Mouse (Mus musculus): ENCODE results near the gene Nploc4. TPM values are rescaled to one million over a fixed set of nuclear protein-coding genes. Genes with fewer than 3 reads are reported as not detected.

Gene Nploc4
- 10 to 100 TPM; 46.4 to 49.1 TPM for total RNA-seq (2023)

DNA sequence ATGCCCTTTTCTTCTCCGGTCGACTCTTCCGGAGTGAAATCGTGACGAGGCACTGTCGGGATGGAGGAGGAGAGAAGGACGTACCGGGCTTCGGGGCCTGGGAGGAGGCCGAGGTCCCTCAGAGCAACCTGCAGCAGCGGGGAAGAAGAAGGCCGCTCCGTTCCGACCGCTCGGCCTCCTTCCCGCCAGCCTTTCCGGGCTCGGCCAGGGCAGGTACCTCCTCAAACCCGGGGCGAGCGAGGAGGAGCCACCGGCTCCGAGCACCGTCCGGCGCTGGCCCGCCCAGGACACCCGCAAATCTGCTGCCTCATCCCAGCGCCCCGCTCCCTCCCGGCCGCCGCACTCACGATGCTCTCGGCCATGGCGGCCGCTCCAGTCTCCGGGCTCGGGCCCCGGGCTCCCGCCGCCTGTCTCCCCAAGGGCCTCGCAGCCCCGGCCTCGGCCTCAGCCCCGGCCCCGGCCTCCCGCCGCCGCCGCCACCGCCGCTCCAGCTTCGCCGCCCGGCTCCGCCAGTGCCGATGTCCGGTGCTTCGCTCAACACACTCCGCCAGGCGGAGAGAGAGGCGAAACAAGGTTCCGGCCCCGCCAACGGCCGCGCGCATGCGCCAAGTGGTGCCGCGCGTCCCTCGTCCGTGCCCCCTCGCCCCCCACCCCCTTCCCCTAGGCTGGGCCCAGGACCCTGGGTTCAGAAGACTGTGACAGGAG, at the start of gene Nploc4:
Gene Nploc4 (minus strand): TSS at position 557 of the 705 bp plus-strand sequence.

DNA sequence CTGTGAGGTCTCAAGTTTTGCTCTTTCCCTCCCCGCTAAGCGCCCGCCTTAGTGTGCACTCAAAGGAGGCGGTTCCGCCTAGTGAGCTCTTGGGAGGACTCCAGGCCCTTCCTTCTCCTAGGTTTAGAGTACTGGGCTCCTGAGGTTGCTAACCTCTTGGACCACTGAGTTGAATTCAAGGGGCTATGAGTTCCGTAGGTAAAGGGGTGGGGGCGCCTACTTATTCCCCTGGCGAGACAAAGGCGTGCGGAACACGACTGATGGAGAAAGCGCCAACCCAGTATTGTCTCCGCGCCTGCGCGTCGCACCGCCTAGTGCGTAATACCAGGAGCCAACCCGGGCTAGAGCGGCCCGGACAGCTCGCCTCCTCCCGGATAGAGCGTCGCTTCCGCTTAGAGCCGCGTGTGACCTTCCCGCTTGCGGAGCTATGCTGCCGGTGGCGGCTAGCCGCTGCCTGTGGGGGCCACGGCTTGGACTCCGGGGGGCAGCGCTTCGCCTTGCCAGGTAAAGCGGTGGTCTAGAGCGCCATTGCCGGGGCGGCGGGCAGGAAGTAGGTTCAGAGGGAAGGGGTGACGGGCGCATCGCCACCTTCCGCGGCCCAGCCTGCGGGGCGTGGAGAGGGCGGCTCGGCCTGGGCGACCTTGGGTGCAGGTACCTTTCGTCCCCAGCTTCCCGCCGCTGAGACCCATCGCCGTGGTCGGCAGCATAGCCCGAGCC, 46.9 kb upstream of the Nploc4 start, which contains the start of gene Mrpl12:
Gene Mrpl12 (plus strand): TSS at position 349 of the 717 bp plus-strand sequence.

GRCm38 (mm10) chr11:120467051-120467735, 29.7 kb upstream of the Nploc4 start, which contains the start of gene Arl16:
Arl16 (minus strand) TSS chr11:120467607.

GRCm38 (mm10) chr11:120457772-120458751, 20.6 kb upstream of the Nploc4 start, which contains the start of the genes Oxld1 and Ccdc137:
Oxld1 (minus strand) TSS chr11:120458068.
Ccdc137 (plus strand) TSS chr11:120458115.

GRCm38 (mm10) chr11:120453306-120453705, 15.8 kb upstream of the Nploc4 start, which contains the start of gene Pde6g:
Pde6g (minus strand) TSS chr11:120453500.

DNA sequence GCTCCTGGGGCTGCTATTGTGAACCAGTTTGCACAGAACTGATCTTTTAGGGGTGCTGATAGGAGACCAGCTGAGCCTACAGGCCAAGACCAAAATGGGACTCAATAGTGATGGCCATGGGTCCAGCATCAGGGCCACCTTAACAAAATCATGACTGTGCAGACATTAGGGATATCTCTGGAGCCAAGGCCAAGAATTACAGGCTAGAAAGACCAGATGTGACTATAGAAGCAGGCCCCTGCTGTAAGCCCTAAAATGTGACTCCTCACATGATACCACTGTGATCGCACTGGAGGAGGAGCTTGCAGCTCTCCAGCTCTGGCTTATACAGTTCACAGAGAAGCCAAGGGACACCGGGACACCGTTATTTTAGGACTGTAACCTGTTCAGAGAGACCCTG, 4.8 kb upstream of the Nploc4 start, which contains the start of gene Tspan10:
Gene Tspan10 (plus strand): TSS at position 301 of the 400 bp plus-strand sequence.

GRCm38 (mm10) chr11:120378611-120379540, 58.6 kb downstream of the Nploc4 start, which contains the start of gene Faap100:
Faap100 (minus strand) TSS chr11:120378764.

DNA sequence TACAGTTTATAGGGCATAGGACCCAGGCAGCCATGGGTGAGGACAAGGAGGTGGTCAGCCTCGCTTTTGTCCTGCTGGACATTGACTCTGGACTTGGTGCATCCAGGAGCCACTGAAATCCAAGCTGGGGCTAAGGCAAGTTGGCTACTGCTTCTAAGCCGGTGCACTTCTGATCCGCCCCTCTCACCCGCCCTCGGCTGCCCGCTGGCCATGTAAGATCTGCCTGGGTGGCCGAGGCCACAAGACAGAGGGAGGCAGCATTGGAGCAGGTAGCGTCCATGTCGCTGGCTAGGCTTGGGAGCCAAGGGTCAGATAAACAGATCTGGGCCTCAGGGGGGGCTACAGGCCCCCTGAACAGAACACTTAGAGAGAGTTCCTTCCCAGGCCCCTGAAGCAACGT, 76.2 kb downstream of the Nploc4 start, which contains the start of gene Fscn2:
Gene Fscn2 (plus strand): TSS at position 240 of the 400 bp plus-strand sequence.

GRCm38 (mm10) chr11:120347791-120348683, 89.5 kb downstream of the Nploc4 start, which contains the start of gene Actg1:
Actg1 (minus strand) TSS chr11:120348542.

Other genes with a start within 250 kb of the Nploc4 start
- 1 to 10 TPM; 4.0 to 5.5 TPM for gene Bahcc1, start 204.8 kb downstream of the Nploc4 start, total RNA-seq (2023)
- gene Actg1, start 89.2 kb downstream of the Nploc4 start, total RNA-seq (2023), result 1,000 to 10,000 TPM; 3,512 to 3,572 TPM
- 1 to 10 TPM in 1 of 2 experiments, not detected in 1; 1.3 TPM for gene Fscn2, start 76.2 kb downstream of the Nploc4 start, total RNA-seq (2023)
- 10 to 100 TPM; 14.7 to 20.0 TPM for gene Faap100, start 58.9 kb downstream of the Nploc4 start, total RNA-seq (2023)
- under 1 TPM in 1 of 2 experiments, not detected in 1; 0.22 TPM for gene Tspan10, start 4.9 kb upstream of the Nploc4 start, total RNA-seq (2023)
- gene Pde6g, start 15.8 kb upstream of the Nploc4 start, total RNA-seq (2023), result not detected
- 1 to 10 TPM; 5.2 to 6.9 TPM for gene Oxld1, start 20.4 kb upstream of the Nploc4 start, total RNA-seq (2023)
- 10 to 100 TPM in 1 of 2 experiments, 1 to 10 TPM in 1; 9.3 to 11.5 TPM for gene Ccdc137, start 20.4 kb upstream of the Nploc4 start, total RNA-seq (2023)
- 1 to 10 TPM; 8.2 to 9.5 TPM for gene Arl16, start 29.9 kb upstream of the Nploc4 start, total RNA-seq (2023)
- 10 to 100 TPM; 15.7 to 20.7 TPM for gene Mrpl12, start 46.9 kb upstream of the Nploc4 start, total RNA-seq (2023)
- 10 to 100 TPM; 12.5 to 13.2 TPM for gene Slc25a10, start 54.1 kb upstream of the Nploc4 start, total RNA-seq (2023)
- not detected for gene Gcgr, start 93.0 kb upstream of the Nploc4 start, total RNA-seq (2023)
- 10 to 100 TPM; 28.5 to 32.8 TPM for gene Mcrip1, start 112.0 kb upstream of the Nploc4 start, total RNA-seq (2023)
- gene Ppp1r27, start 113.4 kb upstream of the Nploc4 start, total RNA-seq (2023), result not detected
- gene P4hb, start 135.5 kb upstream of the Nploc4 start, total RNA-seq (2023), result 100 to 1,000 TPM; 250 to 293 TPM
- gene Arhgdia, start 143.9 kb upstream of the Nploc4 start, total RNA-seq (2023), result 100 to 1,000 TPM; 404 to 468 TPM
- gene Alyref, start 160.7 kb upstream of the Nploc4 start, total RNA-seq (2023), result 100 to 1,000 TPM; 129 to 148 TPM
- gene Anapc11, start 160.7 kb upstream of the Nploc4 start, total RNA-seq (2023), result 10 to 100 TPM; 51.5 to 52.9 TPM
- gene Npb, start 170.8 kb upstream of the Nploc4 start, total RNA-seq (2023), result 1 to 10 TPM in 1 of 2 experiments, not detected in 1; 1.3 TPM
- gene Pcyt2, start 180.2 kb upstream of the Nploc4 start, total RNA-seq (2023), result 10 to 100 TPM; 33.2 to 34.6 TPM
- 100 to 1,000 TPM; 117 to 133 TPM for gene Sirt7, start 187.5 kb upstream of the Nploc4 start, total RNA-seq (2023)
- 100 to 1,000 TPM; 143 to 148 TPM for gene Mafg, start 195.9 kb upstream of the Nploc4 start, total RNA-seq (2023)
- gene Pycr1, start 206.1 kb upstream of the Nploc4 start, total RNA-seq (2023), result 1 to 10 TPM; 1.3 to 2.7 TPM
- gene Myadml2, start 210.4 kb upstream of the Nploc4 start, total RNA-seq (2023), result not detected
- gene Notum, start 223.5 kb upstream of the Nploc4 start, total RNA-seq (2023), result 1 to 10 TPM in 1 of 2 experiments, not detected in 1; 1.8 TPM
- gene Aspscr1, start 235.3 kb upstream of the Nploc4 start, total RNA-seq (2023), result 10 to 100 TPM; 79.9 to 88.5 TPM

Measured in neutrophil, adult 59 days (primary cell).